Mouse (Mus musculus) ovary, adult 2 months (tissue): ENCODE measurements around the gene Crnn. TPM values are rescaled to one million over a fixed set of nuclear protein-coding genes. Genes with fewer than 3 reads are reported as not detected.

Experiments used
- polyA plus RNA-seq: library from polyadenylated mRNA; depleted of rRNA; stranded (reverse); fragments of >200 nt; gene quantifications from 2 replicates; pipeline ENCODE4 v1.2.3, GENCODE M21; 2012; rRNA removed

Gene Crnn
- polyA plus RNA-seq, result not detected in 2 replicates

DNA sequence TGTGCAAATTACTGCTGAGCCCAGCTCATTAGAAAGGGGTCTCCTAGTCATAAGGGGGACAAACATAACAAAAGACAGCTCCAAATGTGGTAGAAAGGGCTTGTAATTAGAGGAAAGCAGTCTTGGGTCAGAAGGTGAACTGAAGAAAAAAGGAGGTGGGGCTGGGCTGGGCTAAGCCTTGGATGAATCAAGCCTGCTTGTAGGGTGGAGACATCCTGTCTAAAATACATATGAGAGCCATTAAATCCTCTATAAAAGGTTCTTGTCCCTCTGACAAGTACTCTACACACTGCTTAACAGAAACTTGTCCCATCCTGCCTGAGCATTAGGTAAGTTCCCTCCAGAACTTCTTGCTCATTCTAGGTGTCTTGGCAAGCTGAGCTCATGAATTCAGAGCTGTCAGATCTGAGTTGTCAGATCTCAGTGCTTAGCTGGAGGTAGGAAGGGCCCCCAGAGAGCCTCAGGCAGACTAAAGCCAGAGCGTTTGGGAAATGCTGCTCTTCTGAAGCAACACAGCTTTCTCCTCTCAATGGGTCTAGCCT is at the start of gene Crnn:
Crnn (plus strand) TSS at position 278 of the 542 bp plus-strand sequence.

GRCm38 (mm10) chr3:93196978-93197377 is 52.4 kb downstream of the Crnn start, which contains the start of gene Flg2:
Gene Flg2, plus strand, starts transcription at chr3:93197278.

Other genes starting within 250 kb of the Crnn start
- not detected in 2 replicates for gene Lce3a, start 218.6 kb upstream of the Crnn start, polyA plus RNA-seq
- gene Lce3b, start 211.8 kb upstream of the Crnn start, polyA plus RNA-seq, result not detected in 2 replicates
- not detected in 2 replicates for gene Lce3c, start 200.3 kb upstream of the Crnn start, polyA plus RNA-seq
- gene Lce3d, start 187.4 kb upstream of the Crnn start, polyA plus RNA-seq, result not detected in 2 replicates
- 0.29 TPM in 1 of 2 replicates, not detected in the other for gene Lce3e, start 177.7 kb upstream of the Crnn start, polyA plus RNA-seq
- 0.29 TPM in 1 of 2 replicates, not detected in the other for gene Lce3f, start 152.6 kb upstream of the Crnn start, polyA plus RNA-seq
- not detected in 2 replicates for gene Crct1, start 129.1 kb upstream of the Crnn start, polyA plus RNA-seq
- gene Lce1m, start 125.7 kb upstream of the Crnn start, polyA plus RNA-seq, result not detected in 2 replicates
- not detected in 2 replicates for gene Gm4858, start 76.0 kb upstream of the Crnn start, polyA plus RNA-seq
- not detected in 2 replicates for gene Flg2, start 52.5 kb downstream of the Crnn start, polyA plus RNA-seq
- 0.03 TPM in 1 of 2 replicates, not detected in the other for gene Flg, start 128.7 kb downstream of the Crnn start, polyA plus RNA-seq
- gene Hrnr, start 175.0 kb downstream of the Crnn start, polyA plus RNA-seq, result not detected in 2 replicates
- not detected in 2 replicates for gene Rptn, start 248.9 kb downstream of the Crnn start, polyA plus RNA-seq